Mouse (Mus musculus): ENCODE data around the gene E330017A01Rik.

Gene E330017A01Rik

DNA sequence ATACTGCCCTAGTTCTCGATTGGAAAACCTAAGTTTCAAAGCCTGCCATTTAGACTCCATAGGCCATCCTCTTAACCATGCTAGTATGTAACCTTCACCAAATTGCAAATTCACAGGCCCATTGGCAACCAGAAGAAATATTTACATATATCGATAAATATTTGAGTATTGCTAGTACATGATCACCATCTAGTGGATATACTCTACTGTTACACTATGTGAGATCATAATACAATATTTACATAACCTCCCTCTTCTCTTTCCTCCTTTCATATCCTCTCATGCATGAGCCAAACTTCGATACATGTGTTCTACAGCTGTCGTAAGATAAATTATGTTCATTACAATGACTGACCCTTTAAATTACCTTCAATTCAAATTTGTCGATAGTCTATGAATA, 24.5 kb upstream of the E330017A01Rik start:
- no peak for DNase-seq (ENCODE audit: low read depth, low spot score)

DNA sequence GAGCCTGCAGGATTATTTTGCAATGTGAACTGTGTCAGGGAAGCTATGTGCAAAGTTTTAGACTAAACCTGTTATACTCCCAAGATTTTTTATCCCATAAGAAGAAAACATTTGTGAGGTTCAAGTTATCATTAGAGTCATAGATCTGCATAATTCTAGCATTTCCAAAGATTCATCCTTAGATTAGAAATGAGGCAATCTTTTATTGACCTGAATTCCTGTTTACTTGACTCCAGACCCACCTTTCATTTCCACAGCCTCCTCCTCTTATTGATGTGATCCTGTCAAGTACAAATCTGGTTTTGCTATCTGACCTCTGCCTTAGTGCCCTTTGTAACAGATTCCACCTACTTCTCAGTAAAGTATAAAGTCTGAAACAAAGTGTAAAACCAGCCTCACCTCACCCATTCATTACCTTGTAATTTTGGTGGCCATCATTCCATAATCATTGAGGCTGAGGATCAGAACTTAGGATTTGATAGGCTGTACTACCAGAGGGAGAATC, 23.8 kb upstream of the E330017A01Rik start:
- DNase-seq (ENCODE audit: low read depth, low spot score), result no peak

DNA sequence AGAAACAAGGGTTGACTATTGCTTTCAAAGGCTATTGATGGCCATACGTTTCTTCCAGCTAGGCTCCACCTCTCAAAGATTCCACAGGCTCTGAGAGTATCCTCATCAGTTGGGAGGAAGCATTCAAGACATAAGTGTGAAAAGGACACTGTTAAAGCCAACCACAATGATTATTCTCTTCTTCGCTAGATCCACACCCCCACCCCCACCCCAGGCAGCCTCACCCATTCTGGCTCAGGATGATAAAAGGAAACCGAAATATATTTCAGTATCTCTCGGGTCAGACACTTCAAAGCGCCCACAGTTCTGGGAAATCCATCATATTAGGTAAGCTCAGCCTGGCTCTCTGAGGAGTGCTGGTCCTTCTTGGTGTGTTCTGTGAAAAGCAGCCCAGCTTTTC, 23.3 kb upstream of the E330017A01Rik start:
- DNase-seq (ENCODE audit: low read depth, low spot score), result no peak

DNA sequence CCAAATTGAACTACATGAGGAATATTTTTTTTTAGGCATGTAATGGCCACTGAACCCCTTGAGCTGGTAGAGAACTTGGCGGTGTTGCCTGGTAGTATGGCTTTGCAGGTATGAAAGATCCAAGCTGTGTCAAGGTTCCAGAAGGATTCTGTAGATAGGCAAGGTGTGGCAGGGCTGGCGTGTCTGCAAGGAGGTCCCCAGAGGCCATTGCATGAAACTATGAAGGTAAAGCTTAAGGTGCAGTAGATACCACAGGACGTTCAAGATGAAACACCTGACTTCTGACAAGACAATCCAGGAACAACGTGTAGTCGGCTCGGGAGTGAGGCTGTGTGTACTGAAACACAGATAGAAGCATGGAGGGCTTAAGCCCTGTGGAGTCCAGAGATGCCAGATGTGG, 20.1 kb upstream of the E330017A01Rik start:
- DNase-seq (ENCODE audit: low read depth, low spot score), result no peak

DNA sequence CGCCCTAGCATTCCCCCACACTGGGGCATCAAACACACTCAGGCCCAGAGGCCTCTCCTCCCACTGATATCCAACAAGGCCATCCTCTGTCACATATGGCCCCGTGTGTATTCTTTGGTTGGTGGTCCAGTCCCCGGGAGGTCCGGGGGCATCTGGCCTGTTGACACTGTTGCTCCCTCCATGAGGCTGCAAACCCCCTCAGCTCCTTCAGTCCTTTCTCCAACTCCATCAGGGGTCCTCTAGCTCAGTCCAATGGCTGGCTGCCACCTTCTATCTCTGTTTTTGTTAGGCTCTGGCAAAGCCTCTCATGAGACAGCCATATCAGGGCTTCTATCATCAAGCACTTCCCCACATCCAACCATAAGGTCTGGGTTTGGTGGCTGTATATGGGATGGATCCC, 18.0 kb upstream of the E330017A01Rik start:
- DNase-seq (ENCODE audit: low read depth, low spot score), result no peak

DNA sequence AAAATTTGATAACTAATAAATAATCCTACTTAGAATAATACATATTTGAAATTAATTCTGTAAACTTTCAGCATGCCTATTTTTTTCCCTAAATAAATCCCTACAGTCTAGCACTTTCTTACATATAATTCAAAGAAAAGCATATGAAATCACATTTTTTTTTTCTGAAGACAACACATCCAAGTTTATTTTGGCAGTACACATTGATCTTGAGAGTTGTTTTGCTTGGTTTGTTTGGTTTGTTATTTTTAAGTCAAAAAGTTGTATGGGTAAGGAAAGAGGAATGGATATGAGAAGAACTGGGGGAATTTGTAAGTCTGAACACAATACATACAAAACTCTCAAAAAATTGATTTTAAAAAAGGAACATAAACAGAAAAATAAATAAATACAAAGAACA, 17.2 kb upstream of the E330017A01Rik start:
- DNase-seq (ENCODE audit: low read depth, low spot score), result no peak

DNA sequence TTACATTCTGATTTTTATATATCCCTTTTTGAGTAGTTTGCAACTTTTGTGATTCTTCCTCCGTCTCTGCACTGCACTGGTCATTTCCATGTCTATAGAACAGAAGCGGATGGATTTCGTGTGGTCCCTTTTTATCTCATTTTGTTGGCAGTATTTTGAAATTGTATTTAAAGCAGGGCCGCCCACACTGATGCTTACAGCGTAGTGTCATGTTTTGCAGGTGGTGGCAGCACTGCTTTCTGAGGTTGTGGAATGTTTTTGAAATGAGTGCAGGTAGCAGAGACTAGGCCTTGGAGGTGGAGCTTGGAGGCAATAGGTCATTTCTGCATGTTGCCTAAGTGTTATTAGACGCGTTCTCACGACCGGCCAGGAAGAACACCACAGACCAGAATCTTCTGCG, 11.4 kb upstream of the E330017A01Rik start:
- no peak for DNase-seq (ENCODE audit: low read depth, low spot score)

DNA sequence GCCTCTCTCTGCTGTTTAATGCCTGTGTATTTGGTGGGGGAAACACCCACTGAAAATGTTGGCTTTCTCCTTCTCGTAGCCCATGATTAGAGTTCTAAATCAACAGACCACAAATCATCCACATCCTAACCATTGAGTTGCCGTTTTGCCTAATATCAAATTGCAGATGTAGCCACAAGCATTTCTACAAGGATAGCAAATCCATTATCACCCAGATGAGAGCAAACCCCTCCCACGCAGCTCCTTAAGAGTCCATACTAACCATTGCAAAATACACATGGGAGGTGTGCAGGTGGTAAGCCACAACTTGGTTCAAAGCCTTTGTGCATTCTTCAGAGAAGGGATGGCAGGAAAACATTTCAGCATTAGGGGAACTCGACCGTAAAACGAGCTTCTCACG, 523 bp downstream of the E330017A01Rik start:
- no peak for DNase-seq (ENCODE audit: low read depth, low spot score)

DNA sequence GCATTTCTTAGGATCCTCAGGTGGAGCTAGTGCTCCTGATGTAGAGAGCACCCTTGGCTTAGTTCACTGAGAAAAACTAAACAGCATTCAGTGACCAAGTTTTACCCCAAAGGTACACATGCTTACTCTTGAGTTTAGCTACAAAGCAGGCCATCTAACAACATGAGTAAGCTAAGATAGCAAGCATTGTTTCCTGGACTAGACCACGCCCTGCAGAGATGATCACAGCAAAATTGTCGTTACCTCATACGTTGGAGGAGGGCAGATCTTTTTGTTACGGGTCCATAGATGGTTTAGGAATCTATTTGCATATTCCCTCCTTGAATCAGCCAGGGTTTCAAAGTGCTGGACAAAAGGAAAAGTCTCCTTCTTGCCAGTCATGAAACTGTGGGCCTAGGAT, 1.1 kb downstream of the E330017A01Rik start:
- DNase-seq (ENCODE audit: low read depth, low spot score), result no peak

DNA sequence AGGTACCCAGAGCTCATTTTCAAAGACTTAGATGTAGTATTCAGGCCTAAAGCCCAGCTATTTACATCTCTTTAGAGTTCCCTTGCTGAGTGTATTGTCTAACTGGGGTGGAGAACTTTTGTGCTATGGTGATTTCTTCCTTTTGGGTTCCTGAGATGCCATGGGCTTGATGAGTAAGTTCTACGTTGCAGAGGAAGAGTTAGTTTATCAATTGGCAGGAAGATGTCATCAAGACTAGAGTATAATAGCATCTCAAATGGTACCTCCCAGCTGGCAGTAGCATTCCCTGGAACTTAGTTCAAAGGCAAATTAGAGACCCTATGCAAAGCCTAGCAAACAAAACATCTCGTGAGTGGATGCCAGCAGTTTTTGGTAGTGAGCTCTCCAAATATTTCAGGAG, 2.7 kb downstream of the E330017A01Rik start:
- no peak for DNase-seq (ENCODE audit: low read depth, low spot score)

DNA sequence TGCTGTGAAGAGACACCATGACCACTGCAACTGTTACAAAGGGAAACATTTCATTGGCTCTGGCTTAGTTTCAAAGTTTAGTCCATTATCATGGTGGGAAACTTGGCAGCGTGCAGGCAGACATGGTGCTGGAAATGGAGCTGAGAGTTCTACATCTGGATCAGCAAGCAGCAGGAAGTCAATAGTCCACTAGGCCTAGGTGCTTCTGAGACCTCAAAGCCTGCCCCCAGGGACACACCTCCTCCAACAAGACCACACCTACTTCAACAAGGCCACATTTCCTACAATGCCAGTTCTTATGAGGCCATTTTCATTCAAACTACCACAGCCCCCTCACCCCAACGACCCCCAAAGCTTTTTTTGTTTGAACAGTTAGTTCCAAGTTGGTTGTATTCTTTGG, 8.8 kb downstream of the E330017A01Rik start:
- no peak for DNase-seq (ENCODE audit: low read depth, low spot score)

DNA sequence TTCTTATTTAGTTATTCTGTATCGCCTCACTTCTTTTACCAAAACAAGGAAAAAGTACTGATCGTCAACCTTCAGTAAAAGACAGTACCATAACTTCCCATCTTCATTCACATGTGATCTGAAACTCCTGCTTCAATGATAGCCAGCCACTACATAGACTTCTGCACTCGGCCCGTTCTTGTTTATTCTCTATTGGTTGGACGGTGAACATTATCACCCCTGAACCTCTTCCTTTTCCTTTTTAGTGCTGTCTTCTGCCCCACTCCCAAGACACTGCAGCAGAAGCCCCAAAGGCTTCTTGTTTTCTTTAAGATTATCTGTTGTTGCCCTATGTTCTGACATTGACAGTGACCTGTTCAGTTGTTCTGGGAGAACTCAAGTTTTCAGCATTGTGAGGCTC, 9.6 kb downstream of the E330017A01Rik start:
- no peak for DNase-seq (ENCODE audit: low read depth, low spot score)

DNA sequence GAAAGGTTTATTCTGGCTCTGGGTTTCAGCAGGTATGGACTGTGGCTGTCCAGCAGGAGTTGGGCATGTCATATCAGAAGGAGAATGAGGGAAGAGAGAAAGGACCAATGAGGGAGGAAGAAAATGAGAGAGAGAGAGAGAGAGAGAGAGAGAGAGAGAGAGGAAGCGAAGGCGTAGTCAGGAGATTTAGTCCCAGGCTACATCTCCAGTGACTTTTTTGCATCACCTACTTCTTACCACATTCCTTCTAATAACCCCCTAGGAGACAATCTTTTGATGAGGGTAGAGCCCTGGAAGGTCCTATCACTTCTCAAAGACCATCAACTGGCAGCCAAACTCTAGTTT, 10.2 kb downstream of the E330017A01Rik start:
- no peak for DNase-seq (ENCODE audit: low read depth, low spot score)

DNA sequence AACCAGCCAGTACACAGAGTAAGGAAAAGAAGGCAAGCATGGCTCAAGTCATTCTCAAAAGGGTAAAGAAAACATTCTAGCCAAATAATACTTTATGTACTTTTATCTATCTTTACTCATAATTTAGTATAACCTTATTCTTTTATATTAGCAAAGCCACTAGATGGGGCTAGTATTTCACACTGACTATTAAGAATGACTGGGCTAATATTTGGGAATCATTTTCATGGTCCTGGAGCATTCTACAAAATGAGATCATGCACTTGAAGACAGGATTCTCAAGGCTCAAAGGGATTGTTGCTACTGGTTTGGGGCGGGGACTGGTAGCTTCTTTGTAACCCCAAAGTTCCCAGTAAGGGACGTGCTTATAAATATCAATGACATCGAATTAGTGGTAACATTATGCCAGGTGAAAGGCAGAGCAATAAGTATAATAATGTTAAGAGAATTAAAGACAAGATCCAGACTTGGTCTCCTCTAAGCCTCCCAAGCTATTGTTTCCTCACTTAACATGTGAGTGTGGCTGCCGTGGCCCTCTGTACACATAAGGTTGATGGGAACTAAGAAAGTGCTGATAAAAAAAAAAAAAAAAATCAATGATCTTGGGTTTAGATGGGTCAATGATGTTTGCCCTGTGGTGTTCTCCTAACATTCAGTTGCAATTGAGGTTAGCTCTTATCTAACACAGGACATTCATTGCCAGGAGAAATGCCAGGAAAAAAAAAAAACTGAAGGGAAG, 10.8 kb downstream of the E330017A01Rik start:
- DNase-seq (ENCODE audit: low read depth, low spot score), result no peak

DNA sequence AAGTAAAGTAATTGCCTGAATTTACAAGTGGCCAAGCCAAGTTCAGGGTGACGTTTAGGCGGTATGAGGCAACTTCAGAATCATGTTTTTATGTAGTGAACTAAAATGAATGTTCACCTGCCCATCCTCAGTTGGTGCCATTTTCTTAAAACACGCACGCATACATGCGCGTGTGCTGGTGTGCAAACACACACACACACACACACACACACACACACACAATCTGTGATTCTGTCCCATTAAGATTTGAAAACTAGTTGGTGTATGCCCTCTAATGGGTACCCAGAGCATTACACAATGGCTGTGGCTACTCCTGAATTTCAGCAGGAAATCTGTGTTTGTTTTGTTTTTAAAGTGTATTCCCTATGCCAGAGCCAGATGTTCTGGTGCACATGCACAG, 14.6 kb downstream of the E330017A01Rik start:
- DNase-seq (ENCODE audit: low read depth, low spot score), result no peak

DNA sequence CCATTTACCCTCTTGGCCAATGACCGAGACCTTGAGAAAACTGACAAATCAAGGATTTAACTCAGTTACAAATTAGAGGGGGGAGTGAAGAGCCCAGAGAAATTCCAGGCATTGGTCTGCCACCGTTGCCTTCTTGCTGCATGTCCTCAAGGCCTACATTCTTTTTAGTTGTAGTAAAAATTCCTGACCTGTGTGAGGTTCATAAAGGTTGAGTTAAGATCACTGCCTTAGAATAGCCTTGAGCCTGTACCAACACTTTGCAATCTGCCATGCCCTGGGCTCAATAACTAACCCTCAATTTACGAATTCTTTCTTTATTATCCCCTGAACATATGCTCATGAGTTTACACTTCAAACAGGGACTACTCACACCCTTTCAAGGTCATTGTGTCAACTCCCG, 15.4 kb downstream of the E330017A01Rik start:
- no peak for DNase-seq (ENCODE audit: low read depth, low spot score)

DNA sequence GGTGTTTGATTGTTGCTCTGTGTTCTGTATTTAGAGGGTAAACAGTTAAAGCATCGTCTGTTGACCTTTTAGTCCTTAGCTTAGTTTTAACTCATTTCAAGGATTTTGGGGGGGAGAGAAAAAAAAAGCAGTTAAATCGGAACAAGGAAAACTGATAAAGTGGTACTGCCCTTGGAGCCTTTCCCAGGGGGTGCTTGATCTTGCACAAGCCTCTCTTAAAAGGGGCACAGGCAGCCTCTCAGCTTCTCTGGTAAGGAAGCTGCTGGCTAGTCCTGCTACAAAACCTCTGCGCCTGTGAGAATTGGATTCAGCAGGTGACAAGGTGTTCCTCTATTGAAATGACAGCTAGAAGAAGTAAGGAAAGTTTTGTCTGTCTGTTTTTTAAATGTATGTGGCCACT, 16.2 kb downstream of the E330017A01Rik start:
- no peak for DNase-seq (ENCODE audit: low read depth, low spot score)

DNA sequence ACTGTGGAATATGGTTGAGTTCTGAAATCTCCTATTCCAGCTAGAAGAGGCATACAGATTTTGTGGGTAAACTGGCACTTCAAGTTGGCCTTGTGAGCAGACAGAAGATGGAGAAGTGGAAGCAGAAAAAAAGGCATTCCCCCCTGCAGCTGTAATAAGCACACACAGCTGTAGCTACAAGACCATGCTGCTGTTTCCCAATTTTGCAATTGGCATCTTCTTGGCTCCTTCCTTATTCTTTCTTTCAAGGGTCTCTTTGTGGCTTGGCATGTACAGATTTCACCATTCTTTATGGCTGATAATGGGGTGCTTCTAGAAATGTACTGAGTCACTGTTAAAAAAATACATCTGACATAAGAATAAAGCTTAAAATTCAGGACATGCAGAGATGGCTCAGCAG, 21.2 kb downstream of the E330017A01Rik start:
- no peak for DNase-seq (ENCODE audit: low read depth, low spot score)

DNA sequence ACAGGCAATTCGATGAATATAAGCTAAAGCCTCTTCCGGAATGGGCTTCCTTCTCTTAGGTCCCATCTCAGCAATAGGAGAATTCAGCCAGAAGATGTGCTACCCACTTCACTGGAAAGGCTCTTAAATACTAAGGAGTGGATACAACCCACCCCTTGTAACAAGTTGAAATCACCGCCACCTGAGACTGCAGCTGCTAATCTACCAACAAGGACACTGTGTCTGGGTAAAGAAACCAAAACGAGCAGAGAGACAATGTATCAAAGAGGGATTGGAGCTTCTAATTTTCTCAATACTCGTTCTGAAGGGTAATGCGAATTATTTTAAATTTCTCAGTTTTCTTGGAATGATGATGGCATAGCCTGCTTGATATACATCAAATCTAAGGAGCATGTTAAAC, 21.7 kb downstream of the E330017A01Rik start, which contains the start of gene Gm813:
TSS of gene Gm813 (minus strand) at position 101 of the 400 bp plus-strand sequence.
- DNase-seq (ENCODE audit: low read depth, low spot score), result no peak

DNA sequence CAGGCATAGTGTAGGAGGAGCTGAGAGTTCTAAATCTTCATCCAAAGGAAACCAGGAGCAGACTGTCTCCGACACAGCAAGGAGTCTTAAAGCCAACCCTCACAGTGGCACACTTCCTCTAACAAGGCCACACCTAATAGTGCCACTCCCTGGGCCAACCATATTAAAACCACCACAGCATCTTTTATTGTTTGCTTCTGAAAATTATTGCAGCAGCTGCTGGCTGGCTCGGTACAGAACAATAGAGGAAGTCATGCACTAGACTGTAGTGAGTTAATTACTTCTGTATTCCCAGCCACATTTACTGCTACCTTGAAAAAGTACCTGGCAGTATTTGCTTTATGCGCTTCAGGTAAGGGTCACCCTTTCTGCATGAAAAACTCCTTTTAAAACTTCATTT, 25.6 kb downstream of the E330017A01Rik start:
- no peak for DNase-seq (ENCODE audit: low read depth, low spot score)

DNA sequence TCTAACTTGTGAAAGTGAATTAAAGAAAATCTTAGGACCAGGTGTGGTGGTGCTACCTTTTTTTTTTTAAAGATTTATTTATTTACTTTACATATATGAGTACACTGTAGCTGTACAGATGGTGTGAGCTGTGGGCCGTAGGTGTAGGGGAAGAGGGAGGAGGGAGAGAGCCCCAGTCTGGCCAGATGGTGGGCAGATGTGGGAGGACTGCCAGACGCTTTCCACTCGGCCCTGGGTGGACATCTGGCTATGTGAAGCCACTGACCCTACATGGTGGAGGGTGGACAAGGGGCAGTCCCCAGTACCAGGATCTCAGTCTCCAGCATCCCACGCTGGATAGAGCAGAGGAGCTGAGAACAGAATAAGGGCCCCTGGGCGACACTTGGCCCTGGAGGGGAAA, 31.4 kb downstream of the E330017A01Rik start:
- no peak for DNase-seq (ENCODE audit: low read depth, low spot score)

DNA sequence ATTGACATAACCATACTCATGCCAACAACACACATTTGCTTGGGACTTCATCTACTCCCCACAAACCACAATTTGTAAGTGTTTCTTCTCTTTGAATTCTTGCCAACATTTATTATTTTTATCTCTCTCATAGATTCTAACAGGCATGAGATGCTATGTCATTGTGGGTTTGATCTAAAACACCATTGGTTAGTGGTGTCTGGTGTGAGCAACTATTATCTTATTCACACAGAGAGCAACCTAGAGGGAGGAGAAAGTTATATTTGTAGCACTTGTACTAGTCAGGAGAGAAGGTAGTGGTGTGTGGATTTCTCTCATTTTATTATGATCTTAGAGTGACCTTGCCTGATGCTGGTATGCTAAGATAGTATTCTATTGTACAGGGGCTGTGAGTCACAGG, 33.9 kb downstream of the E330017A01Rik start:
- DNase-seq (ENCODE audit: low read depth, low spot score), result no peak

DNA sequence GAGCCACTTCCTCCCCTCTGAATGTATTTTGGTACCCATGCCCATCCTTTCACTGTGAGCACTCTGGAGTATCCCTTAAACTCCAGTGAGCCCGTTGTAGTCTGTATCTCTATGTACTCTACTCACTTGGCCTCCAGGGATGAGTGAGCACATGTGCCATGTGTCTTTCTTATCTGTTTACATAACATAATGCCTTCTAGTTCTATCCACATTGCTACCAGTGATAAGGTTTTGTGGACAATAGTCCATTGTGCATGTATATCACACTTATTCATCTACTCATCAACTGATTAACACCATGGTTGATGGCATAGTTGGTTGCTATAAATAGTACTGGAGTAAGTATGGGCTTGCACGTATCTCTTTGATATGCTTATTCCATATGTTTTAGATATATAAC, 34.7 kb downstream of the E330017A01Rik start:
- no peak for DNase-seq (ENCODE audit: low read depth, low spot score)

DNA sequence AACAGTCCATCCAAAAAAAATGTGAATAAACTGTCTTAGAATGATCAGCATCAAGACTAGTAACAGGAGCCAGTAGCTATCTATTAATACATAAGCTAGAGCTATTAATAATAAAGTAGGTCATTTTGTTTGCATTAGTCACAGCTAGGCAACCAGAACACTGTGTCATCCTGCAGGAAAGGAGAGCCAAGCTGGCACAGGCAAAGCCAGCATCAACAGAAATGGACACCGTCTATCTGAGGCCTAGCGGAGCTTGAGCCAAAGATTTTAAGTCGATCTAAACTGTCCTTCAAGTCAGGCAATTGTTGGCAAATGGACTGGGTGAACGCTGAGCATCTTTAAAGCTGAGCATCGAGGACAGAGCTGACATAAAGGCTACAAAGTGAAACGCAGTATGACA, 37.7 kb downstream of the E330017A01Rik start:
- no peak for DNase-seq (ENCODE audit: low read depth, low spot score)

Data from WW6 (cell line).